Mouse (Mus musculus): ENCODE data around the gene 2010300C02Rik. TPM values are rescaled to one million over a fixed set of nuclear protein-coding genes. Genes with fewer than 3 reads are reported as not detected.

Gene 2010300C02Rik
- polyA plus RNA-seq, 1 experiment from 2014 or later, result 3.2 TPM

DNA sequence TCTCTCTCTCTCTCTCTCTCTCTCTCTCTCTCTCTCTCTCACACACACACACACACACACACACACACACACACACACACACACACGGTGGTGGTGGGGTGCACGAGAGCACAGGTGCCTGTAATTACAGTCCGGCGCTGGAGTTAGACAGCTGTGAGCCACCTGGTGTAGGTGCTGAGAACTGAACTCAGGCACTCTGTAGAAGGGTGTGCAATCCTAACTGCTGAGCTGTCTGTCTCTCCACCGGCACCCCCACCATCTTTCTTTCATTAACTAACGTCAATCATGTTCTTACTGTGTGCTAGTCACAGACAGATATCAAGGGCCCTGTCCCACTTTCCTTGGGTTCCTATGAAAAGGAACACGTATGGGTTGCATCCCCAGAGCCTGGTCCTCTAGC is 84.2 kb downstream of the 2010300C02Rik start:
- WGBS, result 78% methylated on average over 7 of the region's 7 CpGs
- no peak overlapping the region for H3K27ac ChIP-seq (replicated peaks)
- H3K36me3 ChIP-seq, result no peaks in the 10 kb centered on the region
- no peaks in the 10 kb centered on the region; the same call in 1 of the 2 replicates for H3K27me3 ChIP-seq (replicated peaks)
- ATAC-seq (ENCODE audit: low FRiP score), result no peak
- H3K4me1 ChIP-seq, result peaks cover 8% of the 10 kb centered on the region; the same call in 1 of the 2 replicates
- H3K9me3 ChIP-seq (replicated peaks), result no peaks in the 10 kb centered on the region
- no peak overlapping the region for H3K4me2 ChIP-seq
- no peak overlapping the region for H3K4me3 ChIP-seq (replicated peaks)
- H3K9ac ChIP-seq (replicated peaks), result no peak overlapping the region

DNA sequence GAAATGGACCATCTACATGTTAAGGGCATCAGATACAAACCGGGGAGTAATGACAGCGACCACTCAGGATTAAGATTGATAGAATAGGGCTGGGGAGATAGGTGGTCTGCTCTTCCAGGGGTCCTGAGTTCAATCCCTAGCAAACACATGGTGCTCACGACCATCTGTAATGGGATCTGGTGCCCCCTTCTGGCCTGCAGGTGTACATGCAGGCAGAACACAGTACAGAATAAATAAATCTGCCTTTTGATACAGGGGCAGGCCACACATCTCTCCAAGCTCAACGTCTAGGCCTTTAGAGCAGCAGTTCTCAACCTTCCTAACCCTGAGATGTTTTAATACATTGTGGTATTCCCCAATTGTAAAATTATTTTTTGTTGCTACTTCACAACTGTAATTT is 85.2 kb downstream of the 2010300C02Rik start:
- peaks cover 8% of the 10 kb centered on the region; the same call in 1 of the 2 replicates for H3K4me1 ChIP-seq
- no peak for ATAC-seq (ENCODE audit: low FRiP score)
- no peak overlapping the region for H3K9ac ChIP-seq (replicated peaks)
- 28% methylated on average over 4 of the region's 4 CpGs for WGBS
- no peaks in the 10 kb centered on the region; the same call in 1 of the 2 replicates for H3K27me3 ChIP-seq (replicated peaks)
- no peak overlapping the region for H3K27ac ChIP-seq (replicated peaks)
- H3K4me2 ChIP-seq, result no peak overlapping the region
- H3K4me3 ChIP-seq (replicated peaks), result no peak overlapping the region
- H3K9me3 ChIP-seq (replicated peaks), result no peaks in the 10 kb centered on the region
- no peaks in the 10 kb centered on the region for H3K36me3 ChIP-seq

DNA sequence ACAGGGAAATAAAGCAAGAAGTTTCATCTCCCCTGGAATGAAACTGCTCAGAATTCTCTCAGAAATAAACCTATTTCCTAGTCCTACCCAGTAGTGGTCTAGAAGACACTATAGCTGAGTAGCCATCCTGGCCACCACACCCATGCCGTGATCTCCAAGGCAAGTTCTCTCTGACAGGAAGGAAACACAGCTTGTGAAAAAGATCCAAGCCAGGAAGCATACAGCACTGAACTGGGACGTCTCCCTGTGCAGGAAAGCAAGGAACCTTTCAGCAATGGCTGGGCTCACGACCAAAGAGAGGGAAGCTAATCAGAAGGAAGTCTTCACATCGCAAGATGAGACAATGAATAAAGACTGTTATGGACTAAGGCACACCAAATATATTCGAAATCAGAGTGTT is 86.4 kb downstream of the 2010300C02Rik start:
- Histone ChIP-seq H3K4me3 (replicated peaks) (no peak overlapping the region), H3K4me2 (no peak overlapping the region), H3K27me3 (replicated peaks) (no peaks in the 10 kb centered on the region; the same call in 1 of the 2 replicates), H3K36me3 (no peaks in the 10 kb centered on the region), H3K9me3 (replicated peaks) (no peaks in the 10 kb centered on the region), H3K9ac (replicated peaks) (no peak overlapping the region), H3K27ac (replicated peaks) (no peak overlapping the region), H3K4me1 (no peaks in the 10 kb centered on the region)
- whole genome bisulfite sequencing, result 77% methylated on average over 5 of the region's 5 CpGs
- ATAC-seq (ENCODE audit: low FRiP score), result no peak

DNA sequence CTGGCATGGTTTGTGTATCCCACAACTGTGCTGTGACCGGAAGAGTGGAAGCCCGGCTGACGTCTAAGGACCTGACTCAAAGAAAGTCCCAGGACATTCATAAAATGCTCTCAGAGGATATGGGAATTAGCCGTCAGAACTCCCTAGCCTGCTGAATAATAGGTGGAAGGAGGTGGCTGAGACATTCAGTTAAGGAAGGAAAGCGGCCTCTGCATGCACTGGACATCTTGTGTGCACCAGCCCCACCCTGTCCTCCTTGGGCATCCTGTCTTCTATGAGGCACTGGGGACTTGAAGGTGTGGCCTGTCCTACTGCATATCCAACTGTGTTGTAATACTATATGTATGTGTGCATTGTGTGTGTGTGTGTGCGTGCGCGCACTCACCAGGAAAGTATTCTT is 87.5 kb downstream of the 2010300C02Rik start:
- H3K4me1 ChIP-seq, result no peaks in the 10 kb centered on the region
- H3K9ac ChIP-seq (replicated peaks), result no peak overlapping the region
- H3K27me3 ChIP-seq (replicated peaks), result no peaks in the 10 kb centered on the region; the same call in 1 of the 2 replicates
- WGBS, result 85% methylated on average over 8 of the region's 8 CpGs
- H3K9me3 ChIP-seq (replicated peaks), result no peaks in the 10 kb centered on the region
- no peak overlapping the region for H3K4me3 ChIP-seq (replicated peaks)
- no peaks in the 10 kb centered on the region for H3K36me3 ChIP-seq
- no peak overlapping the region for H3K4me2 ChIP-seq
- H3K27ac ChIP-seq (replicated peaks), result no peak overlapping the region
- no peak for ATAC-seq (ENCODE audit: low FRiP score)

DNA sequence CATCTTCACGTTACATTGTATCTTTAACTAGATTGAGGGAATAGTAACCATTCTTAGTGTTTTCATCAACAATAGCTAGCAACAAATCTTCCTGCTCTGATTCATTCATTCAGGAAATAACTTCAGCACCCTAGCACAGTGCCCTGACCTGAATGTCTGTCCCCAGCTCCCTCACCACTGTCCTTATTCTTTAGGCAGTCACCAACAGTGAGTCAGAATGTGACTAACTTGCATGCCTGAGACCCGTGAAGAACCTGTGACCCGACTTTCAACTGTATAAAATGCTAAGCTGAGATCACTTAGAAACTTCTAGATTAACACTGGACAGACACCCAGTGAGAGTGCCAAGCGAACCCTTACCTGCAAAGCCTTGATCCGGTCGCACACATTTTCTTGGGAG is 88.4 kb downstream of the 2010300C02Rik start:
- H3K4me3 ChIP-seq (replicated peaks), result no peak overlapping the region
- no peaks in the 10 kb centered on the region for H3K9me3 ChIP-seq (replicated peaks)
- H3K27me3 ChIP-seq (replicated peaks), result no peaks in the 10 kb centered on the region; the same call in 1 of the 2 replicates
- H3K9ac ChIP-seq (replicated peaks), result no peak overlapping the region
- H3K36me3 ChIP-seq, result no peaks in the 10 kb centered on the region
- ATAC-seq (ENCODE audit: low FRiP score), result no peak
- 77% methylated on average over 6 of the region's 6 CpGs for WGBS
- H3K4me1 ChIP-seq, result no peaks in the 10 kb centered on the region
- no peak overlapping the region for H3K27ac ChIP-seq (replicated peaks)
- H3K4me2 ChIP-seq, result no peak overlapping the region

DNA sequence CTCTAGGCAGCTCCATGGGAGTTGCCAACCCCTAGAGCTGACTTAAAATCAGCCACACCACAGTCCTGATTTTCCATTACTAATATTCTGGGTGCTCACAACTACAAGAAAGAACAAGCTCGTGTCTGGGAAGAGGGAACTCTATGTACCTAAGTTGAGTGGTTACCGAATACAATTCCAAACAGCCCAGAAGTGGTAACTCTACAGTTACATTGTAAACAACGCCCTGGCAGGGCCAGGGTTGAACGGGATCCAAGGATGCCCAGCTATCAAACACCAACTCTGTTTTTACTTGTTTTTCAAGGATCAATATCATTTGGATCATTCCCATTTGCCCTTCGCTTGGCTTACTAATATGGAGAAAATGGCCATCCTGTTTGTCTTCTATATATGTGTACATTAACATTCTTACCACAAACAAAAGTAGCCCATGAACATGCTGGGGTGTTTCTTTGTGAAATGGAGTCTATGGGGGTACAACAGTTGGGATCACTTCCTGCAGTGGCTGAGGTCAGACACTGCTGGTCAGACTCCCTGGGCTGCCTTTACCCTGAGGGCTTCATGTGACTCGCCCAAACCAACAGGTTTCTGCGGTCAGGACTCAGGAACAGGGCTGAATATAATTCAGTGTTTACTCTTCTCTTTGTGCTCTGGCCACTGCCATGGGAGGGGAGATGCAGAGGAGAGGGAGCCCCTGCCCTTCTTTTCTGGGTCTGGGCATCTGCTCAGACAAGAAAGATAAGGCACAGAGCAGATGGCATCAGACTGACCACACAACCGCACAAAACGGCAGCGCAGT is 89.3 kb downstream of the 2010300C02Rik start:
- Histone ChIP-seq H3K9ac (replicated peaks) (no peak overlapping the region), H3K27ac (replicated peaks) (no peak overlapping the region), H3K36me3 (no peaks in the 10 kb centered on the region), H3K4me3 (replicated peaks) (no peak overlapping the region), H3K4me1 (no peaks in the 10 kb centered on the region), H3K4me2 (no peak overlapping the region), H3K9me3 (replicated peaks) (no peaks in the 10 kb centered on the region), H3K27me3 (replicated peaks) (no peaks in the 10 kb centered on the region; the same call in 1 of the 2 replicates)
- ATAC-seq (ENCODE audit: low FRiP score), result no peak
- WGBS, result 89% methylated on average over 10 of the region's 10 CpGs

DNA sequence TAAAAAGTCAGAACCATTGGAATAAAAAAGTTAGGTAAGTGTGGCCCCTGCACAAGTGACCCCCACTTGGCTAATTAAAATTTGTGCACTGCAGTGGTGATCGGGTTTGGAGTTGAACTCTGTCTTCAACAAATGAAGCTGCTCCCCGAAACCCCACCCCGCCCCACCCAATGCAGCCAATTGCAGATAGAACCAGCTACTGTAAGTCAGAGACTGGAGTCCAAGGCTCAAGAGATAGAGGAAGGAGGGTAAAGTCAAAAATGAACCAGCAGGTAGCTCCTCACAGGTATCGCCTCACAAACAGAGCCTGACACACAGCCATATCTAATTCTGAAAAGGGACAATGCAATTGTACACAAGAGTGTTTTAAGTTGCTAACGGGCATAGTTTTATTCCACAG is 90.0 kb downstream of the 2010300C02Rik start:
- Histone ChIP-seq H3K4me2 (no peak overlapping the region), H3K27me3 (replicated peaks) (no peaks in the 10 kb centered on the region; the same call in 1 of the 2 replicates), H3K4me1 (no peaks in the 10 kb centered on the region), H3K9me3 (replicated peaks) (no peaks in the 10 kb centered on the region), H3K9ac (replicated peaks) (no peak overlapping the region), H3K36me3 (no peaks in the 10 kb centered on the region), H3K27ac (replicated peaks) (no peak overlapping the region), H3K4me3 (replicated peaks) (no peak overlapping the region)
- no peak for ATAC-seq (ENCODE audit: low FRiP score)
- WGBS, result 96% methylated on average over 5 of the region's 5 CpGs

DNA sequence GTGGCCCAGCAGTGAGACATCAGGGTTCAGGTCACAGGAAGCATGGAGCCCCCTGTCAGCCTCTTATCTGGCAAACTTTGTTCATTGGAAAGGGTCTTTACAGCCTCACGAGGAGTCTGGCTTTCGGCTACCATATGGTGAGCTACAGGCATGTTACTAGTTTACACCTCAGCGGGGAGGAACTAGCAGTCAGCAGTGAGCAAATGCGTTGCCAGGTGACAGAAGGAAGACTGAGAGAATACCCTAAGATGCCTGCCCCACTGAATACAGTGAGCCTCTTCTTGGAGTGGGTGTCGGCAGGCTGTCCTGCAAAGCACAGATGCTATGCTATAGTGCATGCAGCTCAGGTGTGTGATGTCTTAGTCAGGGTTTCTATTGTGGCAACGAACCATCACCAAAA is 91.1 kb downstream of the 2010300C02Rik start:
- no peaks in the 10 kb centered on the region; the same call in 1 of the 2 replicates for H3K27me3 ChIP-seq (replicated peaks)
- ATAC-seq (ENCODE audit: low FRiP score), result no peak

DNA sequence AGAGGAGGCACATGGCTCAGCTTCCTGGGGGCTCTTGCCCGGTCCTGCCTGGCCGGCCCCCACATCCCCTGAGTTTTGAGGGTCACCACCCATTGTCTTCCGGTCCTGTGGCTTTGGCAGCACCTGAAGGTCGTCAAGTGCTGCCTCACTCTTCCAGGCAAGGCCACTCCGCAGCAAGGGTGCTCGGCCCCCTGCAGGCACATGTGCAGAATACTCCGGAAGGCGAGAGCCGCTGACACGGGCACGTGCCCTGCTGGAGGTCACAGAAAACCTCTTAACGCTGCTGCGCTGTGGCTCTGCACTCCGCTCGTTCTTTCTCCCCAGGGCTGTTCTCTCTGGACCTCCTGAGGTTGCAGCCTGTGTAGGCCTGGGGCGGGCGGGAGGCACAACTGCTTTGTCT is 95.7 kb downstream of the 2010300C02Rik start:
- no peak overlapping the region for H3K27ac ChIP-seq (replicated peaks)
- ATAC-seq (ENCODE audit: low FRiP score), result no peak
- 83% methylated on average over 17 of the region's 17 CpGs for WGBS
- H3K9ac ChIP-seq (replicated peaks), result no peak overlapping the region
- H3K36me3 ChIP-seq, result no peaks in the 10 kb centered on the region
- H3K9me3 ChIP-seq (replicated peaks), result no peaks in the 10 kb centered on the region
- H3K4me2 ChIP-seq, result no peak overlapping the region
- no peaks in the 10 kb centered on the region for H3K4me1 ChIP-seq
- H3K27me3 ChIP-seq (replicated peaks), result no peaks in the 10 kb centered on the region
- H3K4me3 ChIP-seq (replicated peaks), result no peak overlapping the region

More for the DNA sequence above, 91.1 kb downstream of the 2010300C02Rik start:
- WGBS, result 68% methylated on average over 6 of the region's 6 CpGs
- Histone ChIP-seq H3K36me3 (no peaks in the 10 kb centered on the region), H3K4me3 (replicated peaks) (no peak overlapping the region), H3K9ac (replicated peaks) (no peak overlapping the region), H3K4me2 (no peak overlapping the region), H3K27ac (replicated peaks) (no peak overlapping the region), H3K9me3 (replicated peaks) (no peaks in the 10 kb centered on the region), H3K4me1 (no peaks in the 10 kb centered on the region)

DNA sequence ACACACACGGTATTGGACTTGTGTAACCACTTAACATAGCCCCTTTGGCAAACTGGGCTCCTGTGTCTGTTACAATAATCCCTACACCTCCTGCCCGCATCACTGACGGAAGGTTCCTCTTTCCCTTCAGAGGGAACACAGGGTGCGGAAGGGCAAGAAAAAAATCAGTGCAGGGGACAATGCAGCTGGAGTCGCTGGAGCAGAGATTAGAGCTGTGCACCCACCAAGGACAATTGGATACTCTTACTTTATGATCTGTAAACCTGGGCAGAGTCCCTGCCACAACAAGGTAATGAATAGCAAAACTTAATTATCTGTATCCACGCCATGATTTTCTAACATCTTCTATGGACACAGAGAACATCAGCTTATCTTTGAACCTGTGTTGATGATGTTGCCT is 97.8 kb downstream of the 2010300C02Rik start:
- H3K4me1 ChIP-seq, result no peaks in the 10 kb centered on the region
- no peak overlapping the region for H3K27ac ChIP-seq (replicated peaks)
- no peak overlapping the region for H3K9ac ChIP-seq (replicated peaks)
- 69% methylated on average over 6 of the region's 6 CpGs for WGBS
- H3K4me3 ChIP-seq (replicated peaks), result no peak overlapping the region
- no peaks in the 10 kb centered on the region for H3K27me3 ChIP-seq (replicated peaks)
- H3K9me3 ChIP-seq (replicated peaks), result no peaks in the 10 kb centered on the region
- no peak overlapping the region for H3K4me2 ChIP-seq
- H3K36me3 ChIP-seq, result no peaks in the 10 kb centered on the region
- no peak for ATAC-seq (ENCODE audit: low FRiP score)

DNA sequence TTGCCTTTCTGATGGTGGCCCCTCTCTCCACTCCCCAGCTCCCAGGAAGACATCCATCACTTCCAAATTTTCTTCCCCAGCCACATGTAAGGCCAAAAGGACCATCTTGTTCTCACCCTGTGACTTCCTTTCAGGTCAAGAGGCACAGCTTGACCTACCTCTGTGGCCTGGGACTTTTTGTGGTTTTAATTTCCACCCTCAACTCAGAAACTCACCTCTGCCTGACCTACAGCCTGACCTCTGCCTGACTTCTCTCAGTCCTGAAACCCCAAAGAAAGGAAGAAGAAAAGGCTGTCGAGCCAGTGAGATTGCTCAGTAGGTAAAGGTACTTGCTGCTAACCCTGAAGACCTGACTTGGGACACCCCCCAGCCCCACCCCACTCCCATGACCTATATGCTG is 100.3 kb downstream of the 2010300C02Rik start:
- no peak overlapping the region for H3K4me2 ChIP-seq
- 74% methylated on average over 1 of the region's 1 CpGs for WGBS
- no peak for ATAC-seq (ENCODE audit: low FRiP score)
- H3K27me3 ChIP-seq (replicated peaks), result no peaks in the 10 kb centered on the region
- H3K36me3 ChIP-seq, result no peaks in the 10 kb centered on the region
- H3K27ac ChIP-seq (replicated peaks), result no peak overlapping the region
- H3K9ac ChIP-seq (replicated peaks), result no peak overlapping the region
- no peaks in the 10 kb centered on the region for H3K9me3 ChIP-seq (replicated peaks)
- peaks cover 4% of the 10 kb centered on the region for H3K4me1 ChIP-seq
- H3K4me3 ChIP-seq (replicated peaks), result no peak overlapping the region

DNA sequence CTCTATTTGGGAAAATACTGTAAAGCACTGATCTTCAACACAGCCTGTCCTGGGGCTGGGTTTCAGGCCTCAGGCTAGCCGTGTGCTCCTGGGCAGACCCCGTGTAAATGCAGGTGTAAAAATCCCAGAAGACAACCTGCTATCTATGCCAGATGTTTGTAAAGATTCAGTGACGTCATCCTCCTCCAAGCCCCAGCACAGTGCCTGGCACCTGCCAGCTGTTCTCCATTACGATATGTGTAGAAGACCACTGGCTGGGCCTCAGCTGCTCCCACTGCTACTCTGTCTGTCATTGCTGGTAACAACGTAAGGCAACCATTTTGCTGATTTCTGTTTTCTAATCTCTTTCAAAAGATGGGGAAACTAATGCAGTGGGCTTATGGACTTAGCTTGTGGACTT is 102.8 kb downstream of the 2010300C02Rik start:
- 70% methylated on average over 5 of the region's 5 CpGs for WGBS
- H3K9me3 ChIP-seq (replicated peaks), result no peaks in the 10 kb centered on the region
- H3K27ac ChIP-seq (replicated peaks), result no peak overlapping the region

More for the DNA sequence above, 102.8 kb downstream of the 2010300C02Rik start:
- Histone ChIP-seq H3K4me3 (replicated peaks) (no peak overlapping the region), H3K4me1 (peaks cover 18% of the 10 kb centered on the region), H3K36me3 (no peaks in the 10 kb centered on the region), H3K9ac (replicated peaks) (no peak overlapping the region), H3K27me3 (replicated peaks) (no peaks in the 10 kb centered on the region), H3K4me2 (no peak overlapping the region)
- ATAC-seq (ENCODE audit: low FRiP score), result no peak
